Mouse (Mus musculus) spleen, postnatal 36 days (tissue): ENCODE measurements around the gene Mef2d.

Experiments
- DNase-seq, 2 experiments: peaks; one replicate each; pipeline ENCODE4 v3.0.0; 2022; ENCODE audit warnings: low spot score in 2 of 2, mixed read lengths in 1 of 2

The Mef2d gene

GRCm38 (mm10) chr3:88178986-88179385 lies 36.8 kb downstream of the Mef2d start:
- no peak for DNase-seq

- no peak for DNase-seq
Observed at GRCm38 (mm10) chr3:88181374-88181773, 39.2 kb downstream of the Mef2d start.

GRCm38 (mm10) chr3:88186424-88186823 lies 44.3 kb downstream of the Mef2d start:
- DNase-seq, result no peak

- peak; percentile 29 to 30 for DNase-seq
Observed at GRCm38 (mm10) chr3:88191146-88191545, 49.0 kb downstream of the Mef2d start.

- DNase-seq, result no peak
Observed at GRCm38 (mm10) chr3:88191820-88192616, 49.8 kb downstream of the Mef2d start.

- DNase-seq, result no peak
Observed at GRCm38 (mm10) chr3:88197741-88198504, 55.8 kb downstream of the Mef2d start.

GRCm38 (mm10) chr3:88198505-88199020 lies 56.4 kb downstream of the Mef2d start:
- DNase-seq, result no peak

- no peak for DNase-seq
Observed at GRCm38 (mm10) chr3:88199541-88200110, 57.5 kb downstream of the Mef2d start.

GRCm38 (mm10) chr3:88200161-88200971 lies 58.2 kb downstream of the Mef2d start:
- no peak for DNase-seq

- DNase-seq, result no peak
Observed at GRCm38 (mm10) chr3:88200972-88201330, 58.8 kb downstream of the Mef2d start.

- no peak for DNase-seq
Observed at GRCm38 (mm10) chr3:88201640-88202039, 59.5 kb downstream of the Mef2d start.

GRCm38 (mm10) chr3:88202986-88203385 lies 60.8 kb downstream of the Mef2d start:
- no peak for DNase-seq

- DNase-seq, result no peak
Observed at GRCm38 (mm10) chr3:88203456-88203855, 61.3 kb downstream of the Mef2d start.

GRCm38 (mm10) chr3:88203999-88204700 lies 62.0 kb downstream of the Mef2d start:
- no peak for DNase-seq

GRCm38 (mm10) chr3:88204751-88205150 lies 62.6 kb downstream of the Mef2d start:
- DNase-seq, result no peak

- DNase-seq, result no peak
Observed at GRCm38 (mm10) chr3:88205176-88205562, 63.0 kb downstream of the Mef2d start.

GRCm38 (mm10) chr3:88205563-88206491 lies 63.7 kb downstream of the Mef2d start:
- no peak for DNase-seq

GRCm38 (mm10) chr3:88206500-88206899 lies 64.3 kb downstream of the Mef2d start:
- no peak for DNase-seq

- DNase-seq, result no peak
Observed at GRCm38 (mm10) chr3:88206901-88207371, 64.8 kb downstream of the Mef2d start.
